Mouse (Mus musculus): ENCODE data around the gene Mlc1.

The Mlc1 gene

DNA sequence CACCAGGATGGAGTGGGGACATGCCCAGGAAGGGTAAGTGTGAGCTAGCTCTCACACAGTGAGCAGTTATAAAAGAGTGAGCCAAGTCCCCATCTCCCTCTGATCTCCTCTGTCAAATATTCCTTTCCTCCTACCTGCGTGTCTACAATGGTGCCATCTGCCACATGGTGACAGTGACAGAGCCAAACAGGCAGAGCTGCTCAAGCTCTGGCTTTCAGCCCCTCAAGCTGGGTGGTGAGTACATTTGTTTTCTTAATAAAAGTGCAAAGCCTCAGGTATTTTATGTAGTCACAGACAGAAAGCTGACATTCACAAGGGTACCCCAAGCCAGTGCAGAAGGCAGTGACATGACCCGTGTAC lies 41.5 kb downstream of the Mlc1 start:
- no peak for DNase-seq (ENCODE audit: low read depth, low spot score)

DNA sequence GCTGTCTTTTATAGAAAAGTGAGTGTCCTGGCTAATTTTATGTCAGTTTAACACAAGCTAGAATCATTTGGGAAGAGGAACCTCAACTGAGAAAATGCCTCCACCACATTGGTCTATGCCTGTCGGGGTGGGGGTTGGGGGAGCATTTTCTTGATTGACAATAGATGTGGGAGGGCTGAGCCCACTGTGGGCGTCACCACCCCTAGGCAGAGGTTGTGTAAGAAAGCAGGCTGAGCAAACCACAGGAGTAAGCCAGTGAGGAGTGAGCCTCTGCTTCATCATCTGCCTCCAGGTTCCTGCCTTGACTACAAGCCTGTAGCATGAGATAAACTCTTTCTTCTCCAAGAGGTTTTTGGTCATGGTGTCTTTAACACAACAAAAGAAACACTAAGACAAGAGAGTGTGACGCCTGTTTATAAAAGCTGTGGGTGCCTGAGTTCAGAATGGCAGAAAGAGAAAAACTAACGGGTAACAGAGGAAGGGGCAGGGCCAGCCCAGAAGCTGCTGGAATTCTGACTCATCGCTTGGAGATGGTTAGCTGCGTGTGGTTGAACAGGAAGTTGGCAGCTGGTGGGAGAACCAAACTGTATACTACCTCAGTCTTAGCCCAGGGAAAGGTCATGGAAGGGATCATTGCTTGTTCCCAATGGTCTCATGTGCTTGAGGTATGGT lies 42.1 kb downstream of the Mlc1 start:
- no peak for DNase-seq (ENCODE audit: low read depth, low spot score)

DNA sequence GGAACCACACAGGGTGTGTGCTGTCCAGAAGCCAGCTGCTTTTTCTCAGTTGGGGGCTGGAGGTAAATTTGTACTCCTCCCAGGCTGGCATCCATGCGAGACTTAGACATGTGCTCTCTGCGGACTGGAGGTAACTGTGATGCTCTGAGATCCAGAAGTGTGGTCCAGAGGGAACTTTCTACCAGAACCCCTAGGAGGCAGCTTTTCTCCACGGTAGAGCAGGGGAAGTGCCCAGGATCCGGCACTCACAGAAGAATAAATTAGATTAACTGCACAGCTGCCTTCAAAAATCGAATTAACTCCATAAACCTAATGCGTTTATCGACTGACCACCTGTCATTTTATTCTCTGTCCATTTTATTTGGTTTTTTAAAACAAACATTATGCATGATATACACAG lies 44.7 kb downstream of the Mlc1 start:
- DNase-seq (ENCODE audit: low read depth, low spot score), result no peak

DNA sequence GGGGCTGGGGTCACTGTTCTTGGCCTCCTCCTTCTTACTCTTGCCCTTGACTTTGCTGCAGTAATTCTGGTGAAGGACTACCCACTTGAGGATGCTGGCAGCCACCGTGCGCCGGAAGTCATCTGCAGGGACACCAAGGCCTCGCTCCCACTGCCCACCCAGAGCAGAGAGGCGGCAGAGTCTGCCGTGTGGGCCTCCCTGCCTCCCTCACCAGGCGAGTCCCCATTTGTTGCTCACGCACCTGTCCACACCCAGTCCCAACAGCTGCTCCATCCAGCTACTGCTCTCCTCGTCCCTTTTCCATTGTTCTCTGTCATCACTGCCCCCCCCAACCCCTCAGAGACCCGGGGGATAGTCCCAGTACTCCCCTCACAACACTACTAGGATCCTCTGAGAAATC lies 46.1 kb downstream of the Mlc1 start:
- DNase-seq (ENCODE audit: low read depth, low spot score), result no peak

DNA sequence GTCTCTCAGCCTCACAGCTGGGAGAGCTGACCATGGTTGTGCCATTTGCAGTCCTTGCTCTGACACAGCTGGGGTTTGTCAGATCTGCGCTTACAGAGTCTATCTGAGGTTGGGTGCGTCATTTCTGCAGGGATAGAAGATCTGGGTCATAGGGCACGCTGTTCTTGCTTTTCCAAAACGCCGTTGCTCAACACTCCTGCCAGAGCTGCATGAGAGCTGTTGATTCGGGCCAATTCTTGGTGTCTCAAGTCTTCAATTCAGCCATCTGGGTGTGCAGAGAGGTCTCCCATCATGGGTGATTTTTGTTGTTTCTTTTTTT lies 56.9 kb downstream of the Mlc1 start:
- no peak for DNase-seq (ENCODE audit: low read depth, low spot score)

DNA sequence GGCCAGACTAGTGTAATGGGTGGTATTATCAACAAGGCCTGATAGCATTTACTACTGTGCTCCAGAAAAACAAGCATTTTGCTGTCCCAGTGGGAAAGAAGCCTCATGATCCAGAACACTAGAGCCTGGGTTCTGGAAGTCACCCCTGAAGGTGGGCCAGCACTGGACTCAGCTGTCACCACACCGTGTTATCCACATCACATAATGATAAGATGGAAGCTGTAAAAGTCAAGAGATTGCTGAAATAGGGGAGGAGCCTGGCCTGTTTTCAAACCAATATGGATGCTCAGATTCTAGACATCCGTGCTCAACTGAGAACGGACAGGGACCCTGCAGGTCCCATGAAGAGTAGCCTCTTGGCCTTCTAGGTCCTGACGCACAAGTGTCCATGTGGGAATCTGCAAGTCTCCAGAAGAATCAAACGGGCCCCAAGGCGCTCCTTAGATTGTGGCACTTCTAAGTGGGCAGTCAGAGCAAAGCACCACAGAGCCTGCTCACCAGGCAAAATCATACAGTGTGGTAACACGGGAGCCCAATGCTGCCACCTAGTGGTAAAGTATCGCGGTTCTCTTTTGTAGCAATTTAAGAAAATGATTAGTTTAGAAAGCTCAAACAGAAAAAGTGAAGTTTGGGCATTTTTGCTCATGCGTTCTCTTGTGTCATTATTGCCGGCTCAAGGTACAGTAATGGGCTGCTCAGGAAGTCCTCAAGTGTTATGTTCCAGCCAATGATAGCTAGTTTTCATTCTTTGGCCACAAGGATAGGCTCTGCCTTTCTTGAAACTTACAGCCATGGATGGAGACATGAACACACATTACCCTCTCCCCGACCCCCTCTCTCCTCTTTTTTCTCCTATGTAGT lies 57.4 kb downstream of the Mlc1 start:
- peak; percentile 82 for DNase-seq (ENCODE audit: low read depth, low spot score)

DNA sequence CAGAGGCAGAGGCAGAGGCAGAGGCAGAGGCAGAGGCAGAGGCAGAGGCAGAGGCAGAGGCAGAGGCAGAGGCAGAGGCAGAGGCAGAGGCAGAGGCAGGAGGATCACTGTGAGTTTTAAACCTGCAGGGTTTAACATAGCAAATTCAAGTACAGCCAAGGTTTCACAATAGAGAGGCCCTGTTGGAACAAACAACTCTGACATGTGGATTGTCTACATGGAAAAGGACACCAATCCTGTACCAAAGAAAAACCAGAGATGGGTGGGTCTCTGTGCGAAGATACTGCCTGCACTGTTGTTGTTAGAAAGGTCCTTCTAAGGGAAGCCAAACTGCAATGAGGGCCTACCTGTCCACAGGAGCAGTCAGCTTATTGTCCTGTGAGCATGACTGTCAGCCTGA lies 58.7 kb downstream of the Mlc1 start:
- no peak for DNase-seq (ENCODE audit: low read depth, low spot score)

DNA sequence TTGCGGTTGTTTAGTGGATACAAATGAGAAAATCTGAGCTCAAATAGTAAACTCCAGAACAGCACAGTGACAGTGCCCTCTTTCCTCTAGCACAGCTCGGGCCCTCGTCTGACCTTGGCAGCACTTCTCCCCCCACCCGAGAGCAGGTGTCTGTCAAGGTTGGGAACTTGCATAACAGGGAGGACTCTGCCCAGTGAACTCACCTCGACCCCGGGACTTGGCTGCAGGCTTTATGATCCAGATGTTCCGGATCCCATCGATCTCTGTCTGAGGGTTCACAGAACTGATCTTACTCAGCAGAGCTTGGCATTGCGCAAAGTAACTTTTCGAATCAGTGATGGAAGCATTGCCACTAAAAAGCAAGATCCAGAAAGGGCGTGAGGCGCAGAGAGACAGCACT lies 59.5 kb downstream of the Mlc1 start:
- peak; percentile 82 for DNase-seq (ENCODE audit: low read depth, low spot score)

DNA sequence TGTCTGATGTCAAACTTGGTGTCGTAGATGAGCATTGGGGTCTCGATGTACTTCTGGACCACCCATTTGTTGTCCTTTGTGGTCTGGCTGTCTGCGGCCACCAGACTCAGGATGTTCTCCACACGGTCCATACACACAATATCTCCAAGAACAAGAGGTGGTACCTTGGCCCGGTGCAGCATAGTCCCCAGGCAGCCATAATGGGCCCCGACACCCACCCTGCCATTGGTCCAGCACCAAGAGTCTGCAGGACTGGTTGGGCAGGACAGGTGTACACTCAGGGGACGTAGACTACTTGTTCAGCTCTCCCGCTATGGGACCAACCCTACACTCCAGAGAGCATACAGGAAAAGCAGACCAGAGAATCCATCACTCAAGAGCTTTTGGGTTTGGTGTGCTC lies 61.7 kb downstream of the Mlc1 start:
- no peak for DNase-seq (ENCODE audit: low read depth, low spot score)

DNA sequence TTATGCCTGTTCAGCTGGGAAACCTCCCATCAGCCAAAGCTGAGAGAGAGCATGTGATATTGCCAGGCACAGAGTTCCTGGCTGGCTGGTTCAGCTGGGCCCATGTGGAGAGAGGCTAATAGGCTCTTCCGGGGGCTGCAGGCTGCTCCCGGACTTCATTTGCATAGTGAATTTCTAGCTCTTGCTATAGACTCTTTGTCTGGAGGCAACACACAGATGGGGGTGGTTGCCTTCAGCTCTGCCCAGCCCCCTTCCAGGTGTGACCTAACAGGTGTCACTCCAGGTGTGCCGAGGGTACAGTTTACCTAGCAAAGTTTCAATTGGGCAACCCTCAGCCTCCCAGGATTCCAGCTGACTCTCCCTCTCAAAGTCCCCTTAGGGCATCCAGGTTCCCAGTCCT lies 62.4 kb downstream of the Mlc1 start:
- peak; percentile 72 for DNase-seq (ENCODE audit: low read depth, low spot score)

DNA sequence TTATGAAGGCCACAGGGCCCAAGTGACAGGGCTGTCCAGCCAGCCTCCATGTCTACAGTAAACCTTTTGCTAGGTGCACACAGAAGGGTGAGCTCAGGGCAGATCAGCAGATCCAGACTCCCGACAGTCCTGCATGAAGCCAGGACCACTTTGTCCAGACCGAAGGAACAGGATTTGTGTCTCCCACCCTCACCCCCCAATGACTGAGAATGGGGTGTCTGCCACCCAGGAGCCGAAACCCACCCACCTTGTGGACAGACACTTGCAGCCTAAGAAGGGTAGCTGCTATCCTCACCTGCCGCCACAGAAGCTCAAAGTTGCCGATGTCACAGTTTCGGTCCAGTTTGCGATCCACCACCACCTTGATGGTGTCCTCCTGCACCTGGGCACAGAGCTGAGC lies 63.8 kb downstream of the Mlc1 start:
- DNase-seq (ENCODE audit: low read depth, low spot score), result no peak

DNA sequence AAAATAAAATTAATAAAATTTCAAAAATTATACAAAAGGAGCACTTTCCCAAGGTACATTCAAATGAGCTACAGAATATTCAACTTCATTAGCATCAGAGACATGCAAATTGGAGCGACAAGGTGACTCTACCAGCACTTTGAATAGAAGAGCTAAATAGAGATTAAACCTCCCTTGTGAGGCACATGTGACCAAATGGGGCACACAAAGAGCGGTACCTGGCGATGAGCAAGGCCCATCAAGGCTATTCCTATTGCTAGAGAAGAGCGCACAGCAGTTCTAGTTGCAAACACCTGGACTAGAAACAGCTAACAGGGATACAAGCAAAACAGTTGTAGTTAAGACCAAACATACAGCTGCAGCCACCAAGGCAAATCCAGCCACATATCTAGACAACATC lies 72.5 kb downstream of the Mlc1 start:
- peak; percentile 66 for DNase-seq (ENCODE audit: low read depth, low spot score)

Data from ES-CJ7 (cell line).